Mouse (Mus musculus): ENCODE measurements around the gene Ddc.

Ddc gene

DNA sequence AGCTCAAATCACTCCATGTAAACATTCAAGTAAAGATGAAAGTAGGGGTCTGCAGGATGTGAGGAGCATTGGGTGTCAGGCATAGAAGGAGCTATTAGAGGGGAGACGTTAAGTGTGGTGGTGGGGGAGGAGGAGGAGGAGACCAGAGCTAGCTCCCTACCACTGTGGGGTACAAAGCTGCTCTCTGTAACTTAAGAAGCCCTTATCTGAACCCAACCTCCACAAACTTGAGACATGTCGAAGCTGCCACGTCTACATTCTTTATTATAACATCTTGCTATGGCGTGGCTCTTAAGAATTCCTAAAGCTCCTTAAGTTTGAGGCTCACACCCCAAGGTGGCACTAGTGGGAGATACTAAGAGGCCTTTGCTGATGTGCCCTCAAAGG lies 20.1 kb downstream of the Ddc start:
- no peak for DNase-seq (ENCODE audit: low read depth, low spot score)

DNA sequence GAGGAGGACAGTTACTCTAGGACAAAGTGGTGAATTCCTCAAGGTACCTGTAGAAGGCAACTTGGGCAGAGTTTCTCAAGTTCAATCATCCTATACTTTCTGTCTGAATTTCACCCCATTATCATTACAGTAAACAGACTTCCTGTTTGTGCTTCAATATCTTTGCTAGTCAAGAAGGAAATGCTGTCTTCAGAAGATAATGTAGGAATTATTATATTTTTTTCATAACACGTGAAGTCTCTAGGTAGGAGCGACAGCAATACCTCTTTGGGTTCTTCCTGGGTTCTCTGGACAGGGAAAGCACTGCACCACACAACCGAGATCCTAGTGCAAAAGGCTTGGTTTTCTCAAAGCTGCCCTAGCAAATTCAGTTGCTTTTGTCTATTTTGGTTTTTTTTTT lies 21.6 kb downstream of the Ddc start:
- no peak for DNase-seq (ENCODE audit: low read depth, low spot score)

DNA sequence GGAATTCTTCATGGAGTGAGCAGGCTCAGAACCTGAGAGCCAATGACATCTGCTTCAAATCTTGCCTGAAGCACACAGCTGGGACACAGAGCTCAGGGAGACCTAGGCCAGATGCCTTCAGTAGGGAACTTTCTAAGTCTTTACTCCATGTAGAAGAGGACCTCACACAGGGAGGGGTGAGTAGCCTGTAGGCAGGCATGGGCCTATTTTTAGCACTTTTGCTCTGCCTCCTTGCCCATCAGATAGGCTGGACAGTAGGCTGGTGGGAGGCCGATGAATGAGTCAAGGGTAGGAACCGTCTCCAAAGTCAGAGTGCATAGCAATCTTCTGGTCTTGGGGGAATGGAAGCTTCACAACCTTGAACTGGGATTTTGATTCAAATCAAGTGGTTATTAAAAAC lies 22.7 kb downstream of the Ddc start:
- no peak for DNase-seq (ENCODE audit: low read depth, low spot score)

DNA sequence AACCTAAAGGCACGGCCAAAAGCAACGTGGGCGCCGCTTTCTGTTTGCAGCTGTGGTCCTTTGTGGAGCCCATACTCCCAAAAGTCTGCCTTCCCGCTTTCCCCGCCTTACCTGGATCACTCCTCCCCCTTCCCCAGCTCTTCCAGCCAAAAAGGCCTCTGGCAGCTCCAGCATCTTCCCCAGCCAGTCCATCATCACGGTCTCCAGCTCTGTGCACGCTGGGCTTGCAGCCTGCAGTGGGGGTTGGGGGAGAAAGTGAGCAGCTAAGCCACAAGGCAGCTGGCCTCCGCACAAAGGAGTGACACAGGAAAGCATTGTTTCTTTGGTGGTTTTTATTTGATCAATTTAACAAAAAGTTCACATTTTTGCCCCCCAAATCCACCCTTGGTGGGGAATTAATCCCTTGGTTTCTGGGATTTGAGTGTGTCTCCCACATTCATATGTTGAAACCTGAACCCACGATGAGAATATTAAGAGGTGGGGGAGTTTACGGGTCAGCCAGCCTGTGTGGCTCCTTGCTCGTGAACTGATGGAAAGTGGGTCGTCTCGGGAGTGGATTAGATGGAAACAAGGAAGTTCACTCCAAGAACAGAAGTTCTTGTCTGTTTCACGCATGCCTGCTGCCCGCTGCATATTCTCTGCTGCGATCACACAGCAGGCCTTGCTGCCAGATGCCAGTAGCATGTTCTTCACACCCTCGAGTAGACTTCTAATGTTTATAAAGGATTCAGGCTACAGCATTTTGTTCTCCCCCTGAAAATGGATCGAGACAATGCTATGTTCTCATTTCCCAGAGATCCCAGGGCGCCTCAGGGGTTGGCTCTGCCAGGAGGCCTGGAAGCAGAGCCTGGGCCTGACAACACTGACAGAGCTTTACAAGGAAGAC lies 24.7 kb downstream of the Ddc start:
- no peak for DNase-seq (ENCODE audit: low read depth, low spot score)

- DNase-seq (ENCODE audit: low read depth, low spot score) = no peak
Measured at GRCm38 (mm10) chr11:11872140-11872795, 25.7 kb downstream of the Ddc start.

DNA sequence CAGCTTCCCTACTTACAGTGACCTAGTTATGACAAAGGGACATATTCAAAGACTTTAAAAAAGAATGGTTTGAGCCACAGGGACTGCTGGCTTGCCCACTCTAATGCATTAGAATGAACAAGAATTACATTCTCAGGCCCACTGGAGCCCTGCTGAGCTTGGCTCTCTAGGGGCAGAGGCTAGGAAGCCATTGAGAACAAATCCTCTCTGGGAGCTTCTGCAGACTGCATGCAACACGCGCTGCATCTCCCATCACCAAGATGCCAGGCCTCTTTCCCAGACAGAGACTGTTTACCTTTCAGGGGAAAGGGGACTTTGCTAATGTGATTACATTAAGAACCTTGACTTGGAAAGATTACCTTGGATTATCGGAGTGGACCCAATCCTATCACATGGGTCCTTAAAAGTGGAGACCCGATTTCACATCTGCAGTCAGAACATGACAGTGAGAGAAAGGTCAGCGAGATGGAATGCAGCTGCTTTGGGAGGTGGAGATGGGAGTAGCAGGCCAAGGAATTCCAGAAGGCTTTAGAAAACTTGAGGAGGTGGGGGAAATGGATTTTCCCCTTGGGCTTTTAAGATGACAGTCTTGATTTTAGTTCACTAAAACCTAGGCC lies 26.6 kb downstream of the Ddc start:
- no peak for DNase-seq (ENCODE audit: low read depth, low spot score)

- DNase-seq (ENCODE audit: low read depth, low spot score) = no peak
Measured at GRCm38 (mm10) chr11:11867971-11868481, 29.9 kb downstream of the Ddc start.

DNA sequence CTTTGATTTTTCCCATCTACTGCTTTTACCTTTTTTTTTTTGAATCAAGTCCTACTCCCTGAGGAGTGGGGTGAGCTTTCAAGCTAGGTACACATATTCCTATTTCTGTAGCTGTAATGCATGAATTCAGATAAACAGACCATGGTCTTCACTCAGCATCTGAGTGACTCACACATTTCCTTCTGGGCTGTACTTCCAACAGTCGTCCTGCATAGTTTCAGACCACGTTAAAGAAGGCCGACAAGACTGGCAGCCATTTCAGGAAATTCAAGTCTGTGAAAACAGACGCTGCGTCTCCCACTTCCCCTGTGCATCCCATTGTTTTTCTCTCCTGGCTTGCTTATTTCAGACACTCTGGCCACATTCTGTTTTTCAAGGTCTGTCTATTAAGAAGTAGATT lies 31.2 kb downstream of the Ddc start:
- DNase-seq (ENCODE audit: low read depth, low spot score) = no peak

- no peak for DNase-seq (ENCODE audit: low read depth, low spot score)
Measured at GRCm38 (mm10) chr11:11865128-11865527, 32.8 kb downstream of the Ddc start.

- DNase-seq (ENCODE audit: low read depth, low spot score) = no peak
Measured at GRCm38 (mm10) chr11:11864446-11865101, 33.4 kb downstream of the Ddc start.

DNA sequence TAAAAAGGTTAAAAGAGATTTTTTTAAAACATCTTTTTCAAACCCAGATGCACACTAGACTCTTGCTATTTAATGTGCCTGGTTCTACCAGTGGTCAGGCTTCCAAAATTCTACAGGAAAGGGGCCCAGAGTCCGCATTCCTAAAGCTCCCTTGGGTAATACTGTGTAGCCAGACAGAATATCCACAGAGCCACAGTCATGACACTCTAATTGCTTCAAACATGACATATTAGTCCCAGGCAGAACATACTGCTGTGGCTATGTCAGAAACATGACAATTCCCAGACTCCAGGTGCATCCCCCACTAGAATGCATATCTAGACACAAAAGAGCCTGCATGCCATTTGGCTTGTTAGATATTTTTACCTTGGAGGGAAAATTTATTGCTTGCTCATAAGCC lies 35.4 kb downstream of the Ddc start:
- no peak for DNase-seq (ENCODE audit: low read depth, low spot score)

DNA sequence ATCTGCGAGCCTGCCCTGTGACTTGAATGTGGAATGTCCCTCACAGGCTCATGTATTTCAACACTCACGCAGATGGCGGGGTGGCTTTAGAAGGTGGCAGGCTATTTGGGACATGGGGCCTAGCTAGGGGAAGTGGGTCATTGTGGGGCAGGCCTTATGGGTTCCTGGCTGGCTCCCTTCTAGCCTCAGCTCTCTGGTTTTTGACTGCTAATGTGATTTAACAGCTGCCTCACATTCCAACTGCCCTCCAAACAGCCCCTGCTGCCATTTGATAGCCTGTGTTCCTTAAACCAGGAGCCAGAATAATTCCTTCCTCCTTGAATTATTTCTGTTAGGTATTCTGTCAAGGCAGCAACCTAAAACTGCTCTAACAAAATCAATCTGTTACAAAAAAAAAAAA lies 41.0 kb downstream of the Ddc start:
- no peak for DNase-seq (ENCODE audit: low read depth, low spot score)

DNA sequence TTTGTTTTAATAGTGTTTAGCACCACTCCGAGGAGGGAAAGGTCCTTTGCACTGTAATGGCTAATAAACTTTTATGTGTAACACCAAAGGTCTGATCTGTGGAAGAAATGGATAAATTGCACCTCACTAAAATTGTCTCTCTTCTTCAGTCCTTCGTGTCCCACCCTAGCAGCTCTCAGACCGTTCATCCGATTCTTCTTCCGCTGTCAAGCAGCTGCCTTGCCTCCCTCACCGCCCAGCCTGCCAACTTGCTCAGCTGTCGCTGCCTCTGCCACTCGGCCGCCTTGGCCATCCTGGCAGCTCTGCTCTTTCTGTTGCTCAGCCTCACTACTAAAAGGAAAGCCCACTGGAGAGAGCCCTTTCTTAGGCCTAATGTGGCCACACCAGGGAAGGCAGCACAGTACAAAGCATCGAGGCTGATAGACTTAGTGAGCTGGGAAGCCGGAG lies 42.2 kb downstream of the Ddc start:
- DNase-seq (ENCODE audit: low read depth, low spot score) = no peak

DNA sequence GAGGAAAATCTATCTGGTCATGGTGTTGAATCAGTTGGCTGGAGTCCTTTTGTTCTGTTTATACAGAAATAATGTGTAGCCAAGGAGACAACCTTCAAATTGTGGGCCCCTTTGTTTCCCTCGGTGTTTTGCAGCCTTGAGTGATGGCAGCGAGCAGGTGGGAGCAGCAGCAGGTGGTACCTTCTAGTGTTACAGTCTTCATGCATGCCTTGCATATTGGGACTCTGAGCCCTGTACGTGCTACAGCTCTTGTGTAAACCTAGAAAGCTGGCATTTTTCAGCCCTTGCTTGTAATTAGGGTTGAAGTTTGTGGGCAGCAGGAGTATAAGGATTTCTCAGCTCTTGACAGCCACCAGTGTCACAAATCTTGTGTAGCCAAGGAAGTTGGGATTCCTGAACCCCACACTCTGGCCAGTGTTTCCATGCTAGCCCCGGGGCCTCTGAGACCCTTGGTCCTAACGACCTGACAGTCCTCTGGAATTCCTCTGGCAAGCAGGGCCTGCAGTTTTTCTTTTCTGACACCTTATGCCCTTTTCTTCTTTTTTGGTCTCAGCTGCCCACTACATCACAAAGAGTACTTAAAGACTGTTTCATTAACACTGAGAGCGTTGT lies 42.8 kb downstream of the Ddc start:
- no peak for DNase-seq (ENCODE audit: low read depth, low spot score)

DNA sequence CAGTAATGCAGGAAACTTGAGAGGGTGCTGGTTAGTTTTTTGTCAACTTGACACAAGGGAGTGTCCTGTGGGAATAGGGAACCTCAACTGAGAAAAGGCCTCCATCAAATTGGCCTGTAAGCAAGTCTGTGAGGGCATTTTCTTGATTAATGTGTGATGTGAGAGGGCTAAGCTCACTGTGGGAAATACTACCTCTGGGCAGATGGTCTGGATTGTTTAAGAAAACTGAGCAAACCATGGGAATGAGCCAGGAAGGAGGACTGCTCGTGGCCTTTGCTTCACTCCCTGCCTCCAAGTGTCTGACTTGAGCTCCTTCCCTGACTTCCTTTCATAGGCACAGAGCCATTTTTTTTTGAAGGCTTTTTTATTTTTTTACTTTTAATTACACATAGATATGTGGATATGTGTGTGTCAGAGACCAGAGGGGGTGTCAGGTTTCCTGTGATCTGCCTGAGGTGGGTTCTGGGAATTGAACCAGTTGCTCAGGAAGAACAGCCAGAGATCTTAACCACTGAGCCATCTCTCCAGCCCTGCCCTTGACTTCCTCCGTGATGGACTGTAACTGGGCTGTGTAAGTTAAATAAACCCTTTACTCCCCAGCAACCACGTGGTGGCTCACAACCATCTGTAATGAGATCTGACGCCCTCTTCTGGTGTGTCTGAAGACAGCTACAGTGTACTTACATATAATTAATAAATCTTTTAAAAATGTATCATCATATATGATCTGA lies 44.0 kb downstream of the Ddc start:
- no peak for DNase-seq (ENCODE audit: low read depth, low spot score)

- DNase-seq (ENCODE audit: low read depth, low spot score) = no peak
Measured at GRCm38 (mm10) chr11:11851957-11852505, 45.9 kb downstream of the Ddc start.

- DNase-seq (ENCODE audit: low read depth, low spot score) = no peak
Measured at GRCm38 (mm10) chr11:11850476-11851267, 47.3 kb downstream of the Ddc start.

DNA sequence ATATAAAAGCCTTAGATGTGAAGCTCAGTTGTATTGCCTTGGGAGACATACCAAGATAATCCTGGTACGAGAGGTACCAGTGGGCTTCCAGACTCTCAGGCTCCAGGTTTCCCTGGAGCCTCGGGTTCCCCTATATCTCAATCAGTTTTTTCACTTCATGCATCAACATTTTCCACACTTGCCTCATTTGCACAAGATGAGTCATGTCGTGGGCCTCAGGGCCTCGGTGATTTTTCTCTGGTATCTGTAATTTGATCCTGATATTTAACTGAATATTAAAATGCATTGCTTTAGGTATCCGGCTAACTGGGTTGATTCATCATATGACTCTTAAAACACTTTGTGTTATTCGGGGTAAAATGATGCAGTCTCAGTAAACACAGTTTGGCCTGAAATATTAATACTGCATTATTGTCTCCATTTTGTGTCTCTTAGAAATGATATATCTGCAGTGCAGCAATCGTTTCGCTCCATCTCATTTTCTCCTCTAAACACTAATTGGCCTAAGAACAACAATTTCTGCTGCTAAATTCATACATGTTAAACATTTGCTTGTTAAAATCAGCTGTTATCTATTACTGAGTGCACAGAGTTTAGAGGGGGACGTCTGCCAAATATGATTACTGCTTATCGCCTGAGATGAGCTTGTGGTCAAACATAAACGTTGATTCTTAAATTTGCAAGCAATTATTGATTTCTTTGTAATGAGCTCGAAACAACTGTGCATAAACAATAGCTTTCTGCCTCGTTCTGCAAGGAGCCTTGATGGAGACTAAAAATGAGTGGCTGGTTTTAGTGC lies 48.2 kb downstream of the Ddc start:
- no peak for DNase-seq (ENCODE audit: low read depth, low spot score)

- DNase-seq (ENCODE audit: low read depth, low spot score) = no peak
Measured at GRCm38 (mm10) chr11:11848467-11848866, 49.5 kb downstream of the Ddc start.

Measured in retina, postnatal 7 days (tissue).